Mouse (Mus musculus) cortical plate, adult 2 months (tissue): Measurements from ENCODE around the gene Hoxa11. TPM values are rescaled to one million over a fixed set of nuclear protein-coding genes. Genes with fewer than 3 reads are reported as not detected.

ENCODE experiments used
- H3K27ac ChIP-seq: fragments of 200-500 bp; 2 replicates; pipeline ENCODE4 v1.5.1; 2012; ENCODE audit warnings: low read length, control low read depth, inconsistent platforms; ENCODE audit not compliant: insufficient read depth
- H3K4me1 ChIP-seq: fragments of 200-500 bp; 2 replicates; pipeline ENCODE4 v1.6.1; 2011; ENCODE audit warnings: low read length; ENCODE audit not compliant: control insufficient read depth, insufficient read depth
- H3K4me3 ChIP-seq: fragments of 200-500 bp; 2 replicates; pipeline ENCODE4 v1.5.1; 2011; ENCODE audit warnings: mild to moderate bottlenecking, low read length, control low read depth; ENCODE audit not compliant: insufficient read depth
- CTCF ChIP-seq: fragments of 200-500 bp; IDR thresholded peaks from 2 replicates; pipeline ENCODE4 v1.5.1; 2011; ENCODE audit warnings: mild to moderate bottlenecking, control low read depth, low read length; ENCODE audit not compliant: insufficient read depth; ENCODE audit errors: extremely low read depth
- POLR2A ChIP-seq: fragments of 200-500 bp; IDR thresholded peaks from 2 replicates; pipeline ENCODE4 v1.6.1; 2011; ENCODE audit warnings: mild to moderate bottlenecking, low read length, control low read depth; ENCODE audit not compliant: insufficient read depth; ENCODE audit errors: extremely low read depth
- polyA plus RNA-seq: library from polyadenylated mRNA; depleted of rRNA; stranded (reverse); fragments of >200 nt; gene quantifications from 2 replicates; pipeline ENCODE4 v1.2.3, GENCODE M21; 2012; rRNA removed

Gene Hoxa11
- polyA plus RNA-seq, result not detected in 2 replicates

GRCm38 (mm10) chr6:52245757-52246142 lies at the start of gene Hoxa11:
Gene Hoxa11, minus strand, starts transcription at chr6:52245810.
- TF ChIP-seq POLR2A (no peak), CTCF (no peak)
- Histone ChIP-seq H3K4me3 (no peak within 1 kb of the TSS), H3K27ac (no peak within 1 kb of the TSS), H3K4me1 (no peaks in the 10 kb centered on the region)

DNA sequence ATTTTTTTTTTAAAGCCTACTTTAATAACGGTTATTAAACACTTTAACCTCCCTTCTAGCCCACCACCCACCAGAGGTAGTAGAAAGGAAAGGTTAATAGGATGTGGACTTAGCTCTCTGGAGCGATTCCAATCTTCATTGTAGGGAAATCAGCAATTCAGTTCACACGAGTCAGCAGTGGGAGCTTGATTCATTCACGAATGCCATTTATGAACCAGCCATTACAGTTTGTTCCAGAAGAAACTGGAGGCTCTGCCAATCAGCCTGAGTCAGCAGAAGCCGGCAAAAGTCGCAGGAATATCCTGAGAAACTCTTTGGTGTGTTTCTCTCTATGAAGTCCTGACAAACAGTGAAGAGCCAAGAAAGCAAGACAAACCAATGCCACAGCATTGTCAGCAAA lies 49.0 kb upstream of the Hoxa11 start:
- no peak overlapping the region for H3K4me3 ChIP-seq
- no peak for TF ChIP-seq POLR2A
- TF ChIP-seq CTCF, result no peak

DNA sequence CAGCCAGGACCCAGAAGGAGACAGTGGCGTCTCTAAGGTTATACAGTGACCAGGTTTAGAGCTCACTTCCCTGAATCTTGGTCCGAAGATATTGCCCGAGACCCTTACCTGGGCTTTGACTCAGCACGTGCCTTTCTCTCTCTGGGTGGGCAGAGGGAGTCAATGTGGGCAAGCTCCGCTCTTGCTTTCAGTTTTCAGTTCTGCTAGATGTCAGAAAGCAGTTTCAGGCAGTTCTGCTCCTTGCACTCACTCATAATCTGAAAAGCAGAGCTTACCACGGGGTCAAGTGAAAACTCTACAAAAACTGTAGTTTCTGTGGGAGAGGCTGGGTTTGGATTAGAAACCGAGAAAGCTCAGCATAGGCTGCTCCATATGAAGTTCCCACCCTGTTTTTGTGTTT lies 46.7 kb upstream of the Hoxa11 start:
- TF ChIP-seq POLR2A (no peak), CTCF (no peak)

More for the DNA sequence above, 49.0 kb upstream of the Hoxa11 start:
- no peak overlapping the region for H3K27ac ChIP-seq
- H3K4me1 ChIP-seq, result no peaks in the 10 kb centered on the region

GRCm38 (mm10) chr6:52291021-52291860 lies 45.6 kb upstream of the Hoxa11 start:
- Histone ChIP-seq H3K4me3 (no peak overlapping the region), H3K4me1 (no peaks in the 10 kb centered on the region)
- no peak for TF ChIP-seq CTCF
- no peak for TF ChIP-seq POLR2A

More for the DNA sequence above, 46.7 kb upstream of the Hoxa11 start:
- Histone ChIP-seq H3K4me1 (no peaks in the 10 kb centered on the region), H3K4me3 (no peak overlapping the region), H3K27ac (no peak overlapping the region)

DNA sequence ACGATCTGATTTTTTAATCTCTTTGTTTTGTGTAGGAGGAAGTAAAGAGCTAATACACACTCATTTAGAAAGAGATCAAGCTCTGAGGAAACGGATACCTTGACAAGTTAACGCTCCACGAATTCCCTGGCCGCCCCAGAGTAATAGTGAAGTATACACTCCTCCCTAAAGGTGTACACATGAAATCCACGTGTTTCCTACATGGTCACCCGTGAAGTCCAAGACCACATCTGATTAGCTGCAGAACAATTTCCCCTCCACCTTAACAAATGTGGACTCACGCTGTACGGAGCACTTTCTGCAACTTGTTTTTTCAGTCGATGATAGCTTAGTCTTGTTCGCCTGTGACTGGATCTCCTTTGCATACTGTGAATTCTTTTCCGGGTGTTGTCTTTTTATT lies 44.6 kb upstream of the Hoxa11 start:
- TF ChIP-seq CTCF (no peak), POLR2A (no peak)
- no peaks in the 10 kb centered on the region for H3K4me1 ChIP-seq
- no peak overlapping the region for H3K27ac ChIP-seq
- H3K4me3 ChIP-seq, result no peak overlapping the region

More at GRCm38 (mm10) chr6:52291021-52291860, 45.6 kb upstream of the Hoxa11 start:
- no peak overlapping the region for H3K27ac ChIP-seq

DNA sequence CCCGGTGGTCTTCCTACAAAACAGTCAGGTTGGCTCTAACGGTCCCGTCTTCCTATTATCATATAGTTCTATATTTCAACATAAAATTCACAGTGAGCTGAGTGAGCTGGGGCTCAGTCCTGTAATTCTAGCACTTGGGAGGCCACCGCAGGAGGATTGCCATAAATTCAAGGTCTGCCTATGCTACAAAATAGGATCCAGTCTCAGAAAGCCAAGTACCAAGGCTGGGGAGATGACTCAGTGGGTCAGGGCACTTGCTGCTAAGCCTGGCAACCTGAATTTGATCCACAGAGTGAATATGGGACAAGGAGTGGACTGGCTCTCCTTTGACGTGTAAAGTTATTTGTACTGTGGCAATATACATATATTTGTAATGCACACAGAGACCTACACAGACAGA lies 38.3 kb upstream of the Hoxa11 start:
- Histone ChIP-seq H3K27ac (no peak overlapping the region), H3K4me1 (no peaks in the 10 kb centered on the region), H3K4me3 (no peak overlapping the region)
- TF ChIP-seq CTCF, result no peak
- no peak for TF ChIP-seq POLR2A

DNA sequence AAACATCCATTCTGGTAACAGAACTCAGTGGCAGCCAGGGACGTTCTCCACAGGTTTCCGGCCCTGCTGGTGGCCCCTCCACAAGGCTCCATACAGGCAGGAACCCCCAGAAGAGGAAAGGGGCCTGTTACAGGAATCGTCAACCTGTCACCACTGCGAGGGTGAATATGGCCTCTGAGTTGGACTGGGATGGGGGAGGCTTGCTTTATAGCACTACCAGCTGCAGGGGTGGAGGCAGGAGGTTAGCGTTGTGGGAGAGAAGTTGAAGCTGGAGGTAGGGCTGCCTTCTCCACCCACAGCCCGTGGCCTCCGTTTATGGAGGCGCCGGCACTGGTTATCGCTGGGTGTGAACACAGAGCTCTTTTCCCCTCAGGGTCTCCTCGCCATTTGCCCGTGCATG lies 35.5 kb upstream of the Hoxa11 start:
- Histone ChIP-seq H3K27ac (no peak overlapping the region), H3K4me1 (no peaks in the 10 kb centered on the region), H3K4me3 (no peak overlapping the region)
- TF ChIP-seq POLR2A (no peak), CTCF (no peak)

GRCm38 (mm10) chr6:52276920-52277319 lies 31.3 kb upstream of the Hoxa11 start:
- no peak overlapping the region for H3K27ac ChIP-seq
- H3K4me3 ChIP-seq, result no peak overlapping the region
- TF ChIP-seq CTCF (no peak), POLR2A (no peak)
- H3K4me1 ChIP-seq, result no peaks in the 10 kb centered on the region

DNA sequence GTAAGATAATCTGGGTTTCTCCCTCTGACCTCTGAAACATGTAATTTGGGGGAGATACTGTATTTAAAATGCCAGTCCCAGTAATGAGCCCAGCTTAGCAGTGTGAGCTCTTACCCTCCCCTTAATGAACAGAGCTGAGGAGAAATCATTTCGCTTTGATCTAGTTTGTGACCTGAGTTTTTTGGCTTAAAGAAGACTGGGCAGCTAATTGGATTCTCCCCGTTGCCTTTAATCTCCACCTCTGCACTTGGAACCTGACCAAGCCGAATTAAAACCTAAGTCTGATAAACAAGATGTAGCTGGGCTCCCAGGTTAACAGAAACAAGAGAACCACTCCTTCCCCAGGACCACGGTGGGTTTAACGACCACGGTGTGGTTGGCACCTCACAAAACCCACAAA lies 30.8 kb upstream of the Hoxa11 start:
- Histone ChIP-seq H3K27ac (no peak overlapping the region), H3K4me1 (no peaks in the 10 kb centered on the region), H3K4me3 (no peak overlapping the region)
- TF ChIP-seq POLR2A, result no peak

GRCm38 (mm10) chr6:52275563-52276280 lies 30.1 kb upstream of the Hoxa11 start:
- no peaks in the 10 kb centered on the region for H3K4me1 ChIP-seq
- no peak overlapping the region for H3K27ac ChIP-seq
- H3K4me3 ChIP-seq, result no peak overlapping the region
- no peak for TF ChIP-seq CTCF
- TF ChIP-seq POLR2A, result no peak
